Comparison of ENCODE assay signal across 22 mouse cellular contexts in genomic region chr11:30454331-30454730, GRCm38 (mm10). TPM values are rescaled to one million over a fixed set of nuclear protein-coding genes. Genes with fewer than 3 reads are reported as not detected.
"Had no signal": no experiment of that assay in that cellular context is flagged by ENCODE, and none has a peak within 500 bp of the region (broad histone marks: within the 10 kb centered on the region; RNA-seq: fewer than 3 reads in every experiment).

No protein-coding gene starts in this region.

- H3K9ac ChIP-seq: lung, embryonic 15.5 days; midbrain, embryonic 13.5 days; midbrain, embryonic 15.5 days; neural tube, embryonic 12.5 days; stomach, embryonic 15.5 days had no signal

- H3K36me3 ChIP-seq: lung, embryonic 15.5 days; midbrain, embryonic 13.5 days; midbrain, embryonic 15.5 days; neural tube, embryonic 12.5 days; stomach, embryonic 15.5 days had no signal

- H3K27ac ChIP-seq: lung, embryonic 15.5 days; macrophage; midbrain, embryonic 13.5 days; midbrain, embryonic 15.5 days; neural tube, embryonic 12.5 days; stomach, embryonic 15.5 days; stomach, postnatal 0 days had no signal

- H3K4me2 ChIP-seq: lung, embryonic 15.5 days; midbrain, embryonic 11.5 days; midbrain, embryonic 13.5 days; midbrain, embryonic 15.5 days; neural tube, embryonic 12.5 days; stomach, embryonic 15.5 days had no signal

- DNase-seq: lung, adult 2 months; lung, postnatal 14 days; lung, postnatal 36 days; right cerebral cortex, postnatal 14 days; thymus, adult 2 months; thymus, postnatal 25 days; thymus, postnatal 4 days had no signal

- H3K27me3 ChIP-seq: lung, embryonic 15.5 days; megakaryocyte, embryonic 14.5 days; midbrain, embryonic 13.5 days; midbrain, embryonic 15.5 days; neural tube, embryonic 12.5 days; stomach, embryonic 15.5 days had no signal

- H3K4me1 ChIP-seq: lung, embryonic 15.5 days; megakaryocyte, embryonic 14.5 days; midbrain, embryonic 13.5 days; midbrain, embryonic 15.5 days; neural tube, embryonic 12.5 days; stomach, embryonic 15.5 days had no signal

- H3K4me3 ChIP-seq: lung, embryonic 15.5 days; megakaryocyte, embryonic 14.5 days; midbrain, embryonic 13.5 days; midbrain, embryonic 15.5 days; neural tube, embryonic 12.5 days; stomach, embryonic 15.5 days had no signal

- H3K9me3 ChIP-seq: lung, embryonic 15.5 days; megakaryocyte, embryonic 14.5 days; midbrain, embryonic 13.5 days; midbrain, embryonic 15.5 days; neural tube, embryonic 12.5 days; stomach, embryonic 15.5 days had no signal

- ATAC-seq: lung, postnatal 0 days; midbrain, embryonic 13.5 days; midbrain, embryonic 15.5 days had no signal

RNA-seq across cellular contexts. Expression of gene 4930505A04Rik, which starts 17.3 kb away (rescaled TPM):
- total RNA-seq: megakaryocyte progenitor cell, adult 5-6 weeks; midbrain, postnatal 0 days; monocyte, adult 5-6 weeks; neutrophil, adult 5-6 weeks had no signal
- polyA plus RNA-seq: lung, adult 2 months; lung, embryonic 15.5 days; macrophage; midbrain, embryonic 11.5 days; midbrain, embryonic 13.5 days; spleen, adult 2 months; stomach, embryonic 15.5 days; stomach, postnatal 0 days; thymus, adult 2 months had no signal
